Mouse (Mus musculus): ENCODE measurements around the gene Senp6.

Senp6 gene

DNA sequence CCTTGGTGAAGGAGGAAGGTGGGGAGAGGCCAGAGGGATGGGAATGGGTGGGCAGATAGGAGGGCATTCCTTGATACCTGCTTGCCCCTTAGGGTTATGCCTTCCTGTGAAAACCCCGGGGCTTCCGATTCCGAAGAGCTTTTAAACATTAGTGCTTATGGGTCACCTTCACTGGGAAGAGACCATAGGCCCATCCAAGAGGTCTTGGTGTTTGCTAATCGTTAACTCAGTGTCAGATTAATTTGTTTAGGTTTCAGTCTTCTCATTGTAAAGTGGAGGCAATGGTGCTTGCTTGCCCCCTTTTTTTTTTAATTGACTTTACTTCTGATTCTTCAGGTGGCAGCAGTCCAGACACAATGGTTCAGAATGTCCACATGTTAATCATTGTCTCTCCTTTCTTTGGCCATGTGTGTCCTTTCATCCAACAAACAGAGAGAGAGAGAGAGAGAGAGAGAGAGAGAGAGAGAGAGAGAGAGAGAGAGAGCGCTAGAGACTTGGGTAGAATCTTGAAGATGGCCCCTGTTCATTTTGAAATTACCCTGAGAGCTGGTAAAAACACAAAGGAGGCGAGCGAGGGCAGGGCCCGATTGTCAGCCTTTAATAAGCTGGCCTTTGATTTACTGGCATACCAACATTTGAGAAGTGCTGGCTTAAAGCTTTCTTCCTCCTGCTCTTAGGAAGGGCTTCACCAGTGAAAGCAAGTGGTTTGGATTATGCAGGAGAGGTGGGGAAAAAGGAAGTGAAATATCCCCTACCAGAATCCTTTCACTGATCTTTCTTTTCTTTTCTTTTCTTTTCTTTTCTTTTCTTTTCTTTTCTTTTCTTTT lies 105.9 kb downstream of the Senp6 start:
- DNase-seq, result no peak

DNA sequence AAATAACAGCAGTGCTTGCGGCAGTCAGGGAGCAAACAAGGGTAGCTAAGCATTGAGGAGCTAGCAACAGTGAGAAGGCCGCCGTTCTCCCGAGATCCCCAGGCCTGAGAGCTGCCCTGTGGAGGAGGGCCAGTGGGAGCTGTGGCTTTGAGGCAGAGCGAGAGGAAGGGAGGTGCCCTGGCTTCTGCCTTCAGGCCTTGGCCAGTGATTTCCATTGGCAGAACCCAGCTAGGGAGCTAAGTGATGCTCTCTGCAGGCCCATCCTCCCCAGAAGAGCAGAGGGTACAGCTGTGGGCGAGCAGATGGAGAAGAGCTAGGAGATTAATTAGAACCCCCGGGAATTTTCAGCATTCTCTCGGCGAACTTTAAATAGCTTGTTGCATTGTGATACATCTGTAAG lies 106.9 kb downstream of the Senp6 start:
- no peak for DNase-seq

GRCm38 (mm10) chr9:80176696-80177478 lies 110.2 kb downstream of the Senp6 start:
- DNase-seq, result no peak

- DNase-seq, result no peak
Measured at GRCm38 (mm10) chr9:80178670-80179069, 112.0 kb downstream of the Senp6 start.

DNA sequence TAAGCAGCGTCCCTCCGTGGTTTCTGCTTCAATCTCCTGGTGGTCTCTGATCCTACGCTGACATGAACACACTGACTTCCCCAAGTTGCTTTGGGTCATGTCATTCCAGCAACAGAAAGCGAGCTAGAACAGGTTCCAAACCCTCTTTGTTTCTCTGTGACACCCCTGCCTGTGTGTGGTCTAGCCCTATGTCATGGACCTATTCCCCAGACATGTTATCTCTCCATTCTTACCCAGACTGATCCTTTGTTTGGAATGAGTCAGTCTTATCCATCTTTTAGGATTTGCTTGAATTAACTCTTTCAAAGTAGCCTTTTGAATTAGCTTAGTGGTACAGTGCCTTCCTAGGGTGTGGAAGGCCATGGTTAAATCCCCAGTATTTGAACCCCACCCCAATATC lies 113.0 kb downstream of the Senp6 start:
- no peak for DNase-seq

GRCm38 (mm10) chr9:80180771-80181170 lies 114.1 kb downstream of the Senp6 start:
- no peak for DNase-seq

- no peak for DNase-seq
Measured at GRCm38 (mm10) chr9:80181692-80182091, 115.0 kb downstream of the Senp6 start.

GRCm38 (mm10) chr9:80184138-80184537 lies 117.4 kb downstream of the Senp6 start:
- DNase-seq, result no peak

DNA sequence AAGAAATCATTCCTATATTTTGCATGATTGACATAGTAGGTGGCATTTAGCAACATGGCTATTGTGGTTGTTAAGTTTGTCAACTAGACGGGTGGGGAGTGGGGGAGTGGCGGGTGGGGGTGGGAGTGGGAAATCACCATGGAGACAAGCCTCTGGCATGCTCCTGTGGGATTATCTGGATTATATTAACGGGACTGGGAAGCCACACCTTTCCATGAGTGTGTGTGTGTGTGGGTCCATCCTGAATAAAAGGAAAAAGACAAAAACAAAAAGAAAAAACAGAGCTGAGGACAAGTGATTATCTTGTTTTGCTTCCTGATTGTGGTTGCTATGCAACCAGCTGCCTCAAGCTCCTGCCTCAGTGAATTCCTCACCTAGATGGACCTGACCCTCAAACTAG lies 119.0 kb downstream of the Senp6 start:
- no peak for DNase-seq

GRCm38 (mm10) chr9:80186693-80187092 lies 120.0 kb downstream of the Senp6 start:
- no peak for DNase-seq

- DNase-seq, result no peak
Measured at GRCm38 (mm10) chr9:80188324-80188893, 121.7 kb downstream of the Senp6 start.

DNA sequence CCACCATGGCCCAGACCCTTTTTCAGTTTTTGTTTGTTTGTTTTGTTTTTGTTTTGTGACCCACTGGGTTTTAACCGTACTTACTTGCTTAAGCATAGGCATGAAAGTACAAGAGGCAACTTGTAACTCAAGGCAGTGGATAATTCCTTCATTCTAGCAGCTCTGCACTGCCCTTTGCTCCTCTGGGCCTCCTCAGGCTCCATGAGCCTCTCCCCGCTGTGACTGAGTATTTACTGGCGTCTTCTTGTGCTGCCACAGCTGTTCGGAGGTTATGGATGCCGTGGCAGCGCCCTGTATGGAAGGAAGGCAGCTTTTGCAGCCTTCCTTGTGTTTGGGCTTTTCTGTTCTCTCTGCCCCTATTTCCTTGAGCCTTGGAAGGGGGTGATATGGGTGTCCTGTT lies 124.5 kb downstream of the Senp6 start:
- no peak for DNase-seq

DNA sequence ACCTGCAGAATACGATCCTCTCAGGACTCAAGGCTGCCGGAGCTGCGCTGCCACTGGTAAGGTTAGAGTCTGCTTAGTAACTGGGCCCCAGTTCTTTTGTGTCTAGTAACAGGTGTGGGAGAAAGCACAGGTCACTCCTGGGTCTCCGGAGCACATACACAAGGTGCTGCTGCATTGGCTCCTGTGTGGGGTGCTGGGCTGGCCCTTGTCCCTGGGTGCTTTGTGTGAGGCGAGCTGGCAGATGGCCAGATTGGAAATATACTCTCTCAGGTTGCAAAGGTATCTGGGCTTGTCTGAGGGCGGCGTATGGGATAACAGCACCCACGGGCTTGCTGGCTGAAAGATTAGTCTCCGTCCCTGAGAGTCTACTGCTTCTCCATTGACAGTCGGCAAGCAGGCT lies 125.6 kb downstream of the Senp6 start:
- no peak for DNase-seq

GRCm38 (mm10) chr9:80194446-80194845 lies 127.7 kb downstream of the Senp6 start:
- no peak for DNase-seq
